Mouse (Mus musculus): ENCODE measurements around the gene Ddx19b.
A peak's percentile ranks its signal among the peaks of the same experiment; 100 is the strongest.
"Not testable (repeated sequence)": the region's sequence is repeated elsewhere in the genome, so short reads cannot be mapped to it uniquely, and the experiment has no call there.

The Ddx19b gene

DNA sequence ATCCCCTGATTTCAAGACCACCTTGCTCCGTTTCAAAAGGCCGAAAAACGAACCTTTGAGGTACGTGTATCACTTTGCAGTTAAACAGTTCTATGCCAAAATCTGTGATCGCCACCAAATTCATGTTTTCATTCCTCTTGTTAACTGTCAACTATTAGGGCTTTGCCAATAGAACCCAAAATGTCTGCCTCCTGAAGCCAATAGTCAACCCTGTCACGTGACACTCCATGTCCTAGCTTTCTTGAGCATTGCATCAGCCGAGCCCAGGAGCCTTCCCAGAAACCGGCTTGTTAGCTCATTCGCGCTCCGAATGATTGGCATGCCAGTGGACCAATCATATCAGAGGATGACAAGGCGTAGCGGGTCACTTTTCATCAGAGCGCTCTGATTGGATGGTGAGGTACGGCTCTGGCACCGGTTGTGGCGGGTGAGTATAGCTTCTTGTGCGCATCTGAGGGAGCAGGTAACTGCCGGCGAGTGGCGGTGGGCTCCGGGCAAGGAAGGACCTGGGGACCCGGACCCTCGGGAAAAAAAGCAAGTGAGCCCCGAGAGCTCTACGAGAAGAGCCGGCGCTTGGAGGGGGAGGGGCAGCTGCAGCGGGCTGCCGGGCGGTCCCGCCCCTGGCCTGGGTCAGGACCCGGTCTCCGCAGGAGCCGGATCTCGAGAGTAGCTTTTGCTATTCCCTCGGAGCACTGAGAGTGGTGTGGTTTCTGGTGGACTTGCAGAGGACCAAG, 2.1 kb upstream of the Ddx19b start:
- peak; percentile 89 to 94 for DNase-seq

DNA sequence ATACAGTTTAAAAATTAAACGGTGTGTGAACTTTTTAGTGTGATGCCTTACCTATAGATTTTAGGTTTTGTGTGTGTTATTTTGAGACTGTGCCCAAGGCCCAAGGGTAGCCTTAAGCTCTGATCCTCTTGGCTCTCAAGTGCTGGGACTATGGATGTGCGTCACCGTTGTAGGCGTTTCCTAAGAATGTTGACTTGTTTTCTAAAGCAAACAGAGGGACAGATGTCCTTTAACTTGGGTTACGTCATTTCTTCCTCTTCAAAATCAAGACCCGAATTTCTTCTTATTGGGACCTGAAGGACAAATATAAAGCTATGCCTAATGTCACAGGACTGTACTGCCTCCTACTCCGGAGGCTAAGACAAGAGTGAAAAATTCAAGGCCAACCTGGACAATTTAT, 1.4 kb upstream of the Ddx19b start, which contains the start of gene Aars:
Gene Aars (plus strand): TSS at position 229 of the 400 bp plus-strand sequence.
- no peak for DNase-seq

DNA sequence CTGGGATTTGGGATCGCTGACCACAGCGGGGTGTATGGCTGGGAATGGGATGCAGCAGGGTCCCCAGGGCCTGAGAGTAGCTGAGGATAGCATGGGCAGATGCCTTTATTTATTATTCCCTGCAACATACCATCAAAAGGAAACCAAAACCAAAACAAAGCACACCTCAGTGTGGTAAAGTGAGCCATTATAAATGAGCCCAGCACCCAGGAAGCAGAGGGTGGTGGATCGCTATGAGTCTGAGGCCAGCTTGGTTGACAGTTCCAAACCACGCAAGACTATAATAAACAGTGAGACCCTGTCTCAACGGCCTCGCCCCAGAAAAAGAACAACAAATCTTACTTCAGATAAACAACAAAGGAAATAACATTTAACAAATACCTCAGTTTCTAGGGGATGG, 1.5 kb downstream of the Ddx19b start:
- no peak for DNase-seq

DNA sequence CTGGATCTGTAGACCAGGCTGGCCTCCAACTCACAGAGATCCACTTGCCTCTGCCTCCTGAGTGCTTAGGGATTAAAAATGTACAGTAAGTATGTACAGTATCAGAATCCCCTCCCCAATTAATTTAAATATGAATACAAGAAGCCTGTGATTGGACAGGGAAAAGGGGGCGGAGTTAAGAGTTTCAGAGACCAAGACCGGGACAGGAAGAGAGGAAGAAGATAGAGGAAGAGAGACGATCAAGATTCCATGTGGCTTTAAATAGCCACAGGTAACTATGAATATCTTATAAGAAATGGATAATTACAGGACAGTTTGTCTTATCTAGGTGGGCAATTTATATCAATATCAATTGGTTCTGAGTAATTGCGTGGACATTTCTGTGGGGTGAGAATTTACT, 2.0 kb downstream of the Ddx19b start:
- no peak for DNase-seq

DNA sequence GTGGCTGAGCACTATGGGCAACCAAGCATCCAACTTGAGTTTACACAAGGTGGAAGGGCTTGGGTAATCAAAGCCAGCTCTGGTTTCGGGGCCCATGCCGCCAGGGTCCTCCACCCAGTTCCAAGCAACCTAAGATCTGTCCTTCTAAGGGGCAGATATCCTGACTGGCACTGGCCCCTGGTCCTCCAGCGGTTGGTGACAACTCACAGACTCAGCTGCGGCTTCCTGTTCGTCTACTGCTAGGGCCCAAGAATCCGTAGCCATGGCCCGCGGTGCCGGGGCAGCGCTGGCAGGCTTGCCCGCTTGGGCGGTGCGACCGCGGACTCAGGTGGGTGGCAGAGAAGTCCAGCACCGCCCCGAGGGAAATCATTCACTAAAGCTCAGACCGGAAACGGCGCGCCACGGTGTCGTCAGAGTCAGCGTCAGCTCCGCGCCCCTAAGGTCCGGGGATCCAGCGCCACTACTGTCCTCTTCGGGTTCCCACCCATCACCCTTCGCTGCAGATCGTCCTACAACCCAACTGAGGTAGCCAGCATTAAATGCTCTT, 4.1 kb downstream of the Ddx19b start:
- peak; percentile 72 for DNase-seq

DNA sequence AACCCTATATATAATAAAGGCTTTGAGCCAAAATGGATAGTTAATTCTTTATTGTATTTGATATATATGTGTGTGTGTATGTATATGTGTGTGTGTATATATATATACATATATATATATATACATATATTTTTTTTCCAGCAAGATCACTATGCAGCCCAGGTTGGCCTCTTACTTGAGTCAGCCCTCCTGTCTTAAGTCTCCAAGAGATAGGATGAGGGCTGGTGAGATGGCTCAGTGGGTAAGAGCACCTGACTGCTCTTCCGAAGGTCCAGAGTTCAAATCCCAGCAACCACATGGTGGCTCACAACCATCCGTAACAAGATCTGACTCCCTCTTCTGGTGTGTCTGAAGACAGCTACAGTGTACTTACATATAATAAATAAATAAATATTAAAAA, 4.9 kb downstream of the Ddx19b start:
- not testable (repeated sequence) for DNase-seq

DNA sequence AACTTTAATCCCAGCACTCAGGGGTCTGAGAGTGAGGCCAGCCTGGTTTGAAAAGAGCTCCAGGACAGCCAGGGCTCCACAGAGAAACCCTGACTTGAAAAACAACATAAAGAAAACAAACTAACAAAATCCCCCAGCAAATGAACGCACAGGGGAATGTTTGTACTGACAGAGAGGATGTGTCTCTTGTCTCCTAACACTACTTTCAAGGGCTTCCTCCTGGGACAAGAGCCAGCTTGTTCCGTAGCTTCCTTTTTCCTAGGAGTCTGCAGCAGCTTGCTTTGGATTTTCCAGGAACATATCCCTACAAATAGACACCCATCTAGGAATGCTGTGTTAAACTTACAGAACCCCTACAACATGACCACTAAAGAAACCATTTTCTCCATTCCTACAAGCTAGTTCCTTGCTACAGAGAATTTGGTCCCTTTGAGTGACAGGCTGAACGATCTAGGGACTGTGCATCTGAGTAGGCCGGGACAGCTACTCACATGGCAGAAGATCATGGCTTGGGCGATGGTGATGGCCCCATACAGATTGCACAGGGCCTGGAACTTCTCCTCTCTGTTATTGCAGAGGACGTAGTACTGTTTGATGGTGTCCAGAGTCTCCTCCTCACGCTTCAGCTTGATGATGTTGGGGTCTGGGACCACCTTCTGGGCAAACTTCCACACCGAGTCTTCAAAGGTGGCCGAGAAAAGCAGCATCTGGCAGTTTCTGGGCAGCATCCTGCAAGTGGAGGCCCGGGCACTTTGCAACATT, 21.1 kb downstream of the Ddx19b start:
- DNase-seq, result not testable (repeated sequence)

DNA sequence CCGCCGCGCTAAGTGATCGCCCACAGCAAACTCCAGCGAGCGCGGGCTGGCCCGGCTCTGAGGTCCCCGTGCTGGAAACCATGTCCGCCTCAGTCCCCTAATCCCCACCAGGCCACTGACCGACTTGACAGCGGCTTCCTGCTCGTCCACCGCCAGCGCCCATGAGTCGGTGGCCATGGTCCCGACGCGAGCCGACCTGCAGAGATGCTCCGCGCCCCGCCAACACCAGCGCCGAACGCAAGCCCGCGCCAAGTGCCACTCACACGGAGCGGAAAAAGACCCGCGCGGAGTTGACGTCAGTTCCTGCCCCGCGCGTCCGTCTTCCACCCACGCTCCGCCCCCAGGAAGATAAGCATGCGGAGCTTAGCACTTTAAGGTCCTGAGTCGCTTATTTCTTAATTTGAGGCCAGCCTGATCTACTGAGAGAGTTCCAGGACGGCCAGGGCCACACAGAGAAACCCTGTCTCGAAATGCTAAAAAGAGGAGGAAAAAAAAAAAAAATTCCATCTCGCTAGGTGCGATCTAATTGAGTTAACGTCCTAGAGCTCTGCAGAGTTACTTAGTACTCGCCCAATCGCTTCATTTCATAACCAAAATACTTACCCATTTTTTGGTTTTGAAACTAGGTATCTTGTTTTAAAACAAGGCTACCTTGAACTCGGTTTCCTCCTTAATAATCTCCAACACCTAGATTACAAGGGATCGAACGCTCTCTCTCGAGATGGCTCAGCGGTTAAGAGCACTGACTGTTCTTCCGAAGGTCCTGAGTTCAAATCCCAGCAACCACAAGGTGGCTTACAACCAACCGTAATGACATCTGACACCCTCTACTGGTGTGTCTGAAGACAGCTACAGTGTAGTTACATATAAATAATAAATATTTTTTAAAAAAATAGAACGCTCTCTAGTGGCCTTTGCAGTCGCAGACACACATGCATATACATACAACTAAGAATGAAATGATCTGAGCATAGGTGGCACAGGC, 33.7 kb downstream of the Ddx19b start, which contains the start of gene Ddx19a:
Gene Ddx19a (minus strand): TSS at position 254 of the 985 bp plus-strand sequence.
- DNase-seq, result peak; percentile 83 to 87

DNA sequence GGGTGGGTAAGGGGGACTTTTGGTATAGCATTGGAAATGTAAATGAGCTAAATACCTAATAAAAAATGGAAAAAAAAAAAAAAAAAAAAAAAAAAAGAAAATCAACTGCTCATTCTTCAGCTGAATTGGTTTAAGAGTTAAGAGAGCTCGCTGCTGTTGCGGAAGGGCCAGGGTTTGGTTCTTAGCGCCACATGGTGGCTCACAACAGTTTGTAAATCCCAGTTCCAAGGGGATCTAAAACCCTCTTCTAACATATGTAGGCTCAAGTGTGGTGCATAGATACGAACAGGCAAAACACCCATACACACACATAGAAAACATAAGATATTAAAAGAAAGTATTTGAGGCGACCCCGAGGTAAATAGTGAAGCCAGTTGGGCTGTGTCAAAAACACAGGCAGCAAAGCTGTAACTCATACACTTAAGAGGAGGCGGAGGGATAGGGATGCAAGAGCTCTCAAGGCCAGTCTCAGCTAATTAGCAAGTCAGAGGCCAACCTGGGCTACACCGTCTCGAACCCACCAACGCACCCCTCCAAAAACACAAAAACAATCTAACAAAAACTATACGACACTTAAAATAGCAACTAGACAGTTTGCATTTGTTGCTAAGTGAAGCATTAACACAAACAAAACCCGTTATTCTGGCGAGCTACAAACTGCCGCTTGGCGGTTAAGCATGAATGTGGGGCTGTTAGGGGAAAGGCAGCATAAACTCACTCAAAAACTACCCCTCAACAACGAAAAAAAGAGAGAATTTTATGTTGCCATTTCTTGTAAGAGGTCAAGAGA, 34.7 kb downstream of the Ddx19b start:
- DNase-seq, result no peak

DNA sequence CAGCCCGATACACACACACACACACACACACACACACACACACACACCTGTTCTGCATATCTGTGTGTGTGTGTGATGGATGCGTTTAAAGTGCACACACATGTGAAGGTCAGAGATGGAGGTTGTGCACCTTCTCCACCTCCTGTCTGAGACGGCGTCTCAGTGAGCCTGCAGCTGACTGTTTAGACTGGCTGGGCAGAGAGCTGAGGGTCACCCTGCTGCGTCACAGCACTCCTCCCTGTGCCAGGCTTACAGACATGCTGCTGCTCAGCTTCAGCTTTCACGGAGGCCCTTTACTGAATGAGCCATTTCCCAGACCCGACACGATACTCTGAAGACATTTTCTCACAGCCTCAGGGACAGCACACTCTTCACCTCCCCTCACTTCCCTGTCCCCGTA, 41.5 kb downstream of the Ddx19b start:
- DNase-seq, result no peak

DNA sequence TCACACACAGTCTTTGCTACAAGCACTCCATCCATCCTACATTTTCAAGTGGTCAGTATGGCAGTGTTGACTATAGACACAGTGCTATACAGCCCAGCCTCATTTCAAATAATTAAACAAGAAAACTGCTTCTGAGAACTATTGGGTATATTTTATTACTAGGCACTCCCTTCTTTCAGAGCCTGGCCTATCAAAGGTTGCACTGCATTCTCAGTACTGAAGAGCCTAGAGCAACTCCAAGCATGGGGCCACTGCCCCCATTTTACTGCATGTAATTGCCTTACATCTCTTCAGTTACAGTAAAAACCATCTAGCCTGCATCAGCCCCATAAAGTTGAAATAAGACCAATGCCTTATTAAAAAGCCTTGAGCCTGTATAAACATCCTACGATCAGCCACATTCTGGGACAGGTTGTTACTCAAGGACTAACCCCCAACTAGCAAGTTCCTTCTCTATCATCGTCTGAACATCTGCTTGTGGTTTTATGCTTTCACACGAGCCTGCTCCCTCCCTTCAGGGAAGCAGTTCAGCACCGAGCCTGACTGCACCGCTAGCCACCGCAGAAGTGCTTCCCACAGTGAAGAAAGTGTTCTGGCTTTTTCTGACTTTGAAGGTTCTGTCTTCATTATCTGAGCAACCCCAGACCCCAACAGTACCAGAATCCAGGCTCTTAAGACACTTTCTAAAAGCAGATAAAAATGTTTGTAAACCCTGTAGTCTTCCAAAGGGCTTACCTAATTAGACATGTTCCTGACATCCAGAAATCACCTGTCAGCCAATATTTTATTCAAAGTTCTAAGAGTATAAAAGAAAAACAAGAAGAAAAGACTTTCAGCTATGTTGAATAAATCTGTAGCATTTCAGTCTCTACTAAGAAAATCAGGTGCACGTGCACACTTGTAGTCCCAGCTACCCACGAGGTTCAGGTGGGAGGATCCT, 43.5 kb downstream of the Ddx19b start:
- peak; percentile 43 to 70 for DNase-seq

DNA sequence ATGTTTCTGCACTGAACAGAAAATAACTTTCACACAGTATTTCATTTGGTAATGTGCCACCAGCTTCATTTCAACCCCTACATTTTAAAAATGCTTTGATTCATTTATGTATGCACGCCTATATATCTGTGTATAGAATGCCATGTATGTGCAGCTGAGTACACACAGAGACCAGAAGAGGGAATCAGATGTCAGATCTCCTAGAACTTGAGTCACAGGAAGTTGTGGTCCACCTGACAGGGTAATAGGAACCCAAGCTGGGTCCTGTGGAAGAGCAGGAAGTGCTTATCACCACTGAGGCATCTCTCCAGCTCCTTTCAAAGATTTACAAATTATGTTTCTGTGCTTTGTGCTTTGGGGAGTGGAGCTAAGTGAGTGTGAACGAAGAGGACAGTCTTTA, 50.2 kb downstream of the Ddx19b start:
- no peak for DNase-seq

DNA sequence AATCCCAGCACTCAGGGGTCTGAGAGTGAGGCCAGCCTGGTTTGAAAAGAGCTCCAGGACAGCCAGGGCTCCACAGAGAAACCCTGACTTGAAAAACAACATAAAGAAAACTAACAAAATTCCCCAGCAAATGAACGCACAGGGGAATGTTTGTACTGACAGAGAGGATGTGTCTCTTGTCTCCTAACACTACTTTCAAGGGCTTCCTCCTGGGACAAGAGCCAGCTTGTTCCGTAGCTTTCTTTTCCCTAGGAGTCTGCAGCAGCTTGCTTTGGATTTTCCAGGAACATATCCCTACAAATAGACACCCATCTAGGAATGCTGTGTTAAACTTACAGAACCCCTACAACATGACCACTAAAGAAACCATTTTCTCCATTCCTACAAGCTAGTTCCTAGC, 53.6 kb downstream of the Ddx19b start:
- DNase-seq, result not testable (repeated sequence)

DNA sequence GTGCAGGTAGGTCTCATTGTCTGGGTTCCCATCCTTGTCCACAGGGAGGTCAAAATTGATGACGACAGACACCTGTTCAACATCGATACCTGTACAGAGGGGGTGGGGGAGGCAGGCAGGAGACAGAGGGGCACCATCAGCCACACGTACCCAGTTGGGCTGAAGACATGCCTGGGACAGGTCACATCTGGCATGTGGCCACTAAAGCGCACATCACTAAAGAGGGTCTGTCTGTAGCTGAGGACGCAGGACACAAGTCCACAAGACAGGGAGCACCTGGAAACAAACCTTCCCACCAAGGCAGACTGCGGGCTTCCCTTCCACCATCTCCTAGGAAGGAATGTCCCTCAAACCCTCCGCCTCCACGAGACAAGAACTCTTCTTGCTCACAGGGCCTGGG, 55.0 kb downstream of the Ddx19b start:
- not testable (repeated sequence) for DNase-seq

DNA sequence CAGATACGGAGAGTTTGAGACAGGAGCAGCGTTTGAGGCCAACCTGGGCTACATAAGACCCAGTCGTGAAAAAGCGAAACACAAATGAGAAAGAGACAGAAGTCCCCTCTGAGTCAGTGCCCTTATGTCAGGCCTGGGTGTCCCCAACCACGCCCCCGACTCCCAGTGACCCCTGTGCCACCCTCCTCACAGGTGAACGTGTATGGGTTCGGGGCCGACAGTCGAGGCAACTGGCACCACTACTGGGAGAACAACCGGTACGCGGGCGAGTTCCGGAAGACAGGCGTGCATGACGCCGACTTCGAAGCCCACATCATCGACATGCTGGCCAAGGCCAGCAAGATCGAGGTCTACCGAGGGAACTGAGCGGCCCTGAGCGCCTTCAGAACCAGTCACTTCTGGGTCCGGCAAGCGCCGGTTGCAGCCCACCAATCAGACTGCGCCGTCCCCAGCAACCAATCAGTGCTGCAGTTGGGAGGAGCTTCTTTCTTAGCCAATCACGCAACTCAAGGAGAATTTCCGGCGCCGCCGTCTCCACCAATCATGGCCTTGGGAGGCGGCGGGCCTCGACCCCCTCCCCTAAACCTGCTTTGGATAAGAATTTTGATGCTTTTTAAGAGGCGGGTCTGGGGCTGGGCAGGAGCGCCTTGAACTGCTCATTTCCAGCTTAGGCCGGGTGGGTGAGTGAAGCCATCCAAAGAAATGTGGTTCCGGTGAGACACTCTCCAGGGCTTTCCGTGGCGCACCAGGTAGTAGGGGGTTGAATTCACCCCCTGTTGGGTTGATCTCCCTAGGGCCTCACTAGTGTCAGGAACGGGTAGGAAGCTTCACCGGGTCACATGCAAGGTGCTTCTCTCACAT, 61.4 kb downstream of the Ddx19b start:
- peak; percentile 84 to 90 for DNase-seq

DNA sequence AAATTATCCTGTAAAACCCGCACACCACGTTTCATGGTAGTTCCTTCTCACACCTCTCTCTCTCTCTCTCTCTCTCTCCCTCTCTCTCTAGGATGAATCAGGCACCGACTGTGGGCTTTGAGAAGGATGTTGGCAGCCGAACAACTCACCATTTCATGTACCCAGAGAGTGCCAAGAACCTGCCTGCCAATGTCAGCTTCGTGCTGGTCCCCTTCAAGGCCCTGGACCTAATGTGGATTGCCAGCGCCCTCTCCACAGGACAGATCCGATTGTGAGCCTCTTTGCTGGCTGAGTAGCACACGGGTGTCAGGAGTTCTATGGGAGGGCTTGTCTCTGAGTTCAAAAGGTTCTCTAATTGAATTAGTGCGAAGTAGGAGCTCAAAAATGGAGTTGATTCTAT, 64.2 kb downstream of the Ddx19b start:
- DNase-seq, result no peak

DNA sequence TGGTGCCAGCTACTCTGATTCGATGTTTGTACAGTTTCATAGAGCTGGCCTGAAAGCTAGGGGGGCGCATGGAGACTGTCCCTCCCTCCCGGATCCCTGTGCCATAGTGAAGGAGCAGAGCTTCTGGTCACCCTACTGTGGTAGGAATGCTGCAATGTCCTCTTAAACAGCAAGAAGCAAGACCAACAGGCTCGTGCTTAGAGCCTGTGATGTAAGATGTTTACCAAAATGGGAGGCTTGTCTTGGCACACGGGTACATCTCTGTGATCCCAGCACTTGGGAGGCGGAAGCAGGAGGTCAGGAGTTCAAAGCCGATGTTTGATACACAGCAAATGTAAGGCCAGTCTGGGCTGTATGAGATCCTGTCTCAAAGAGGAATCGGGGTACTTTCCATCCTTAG, 65.0 kb downstream of the Ddx19b start:
- no peak for DNase-seq

DNA sequence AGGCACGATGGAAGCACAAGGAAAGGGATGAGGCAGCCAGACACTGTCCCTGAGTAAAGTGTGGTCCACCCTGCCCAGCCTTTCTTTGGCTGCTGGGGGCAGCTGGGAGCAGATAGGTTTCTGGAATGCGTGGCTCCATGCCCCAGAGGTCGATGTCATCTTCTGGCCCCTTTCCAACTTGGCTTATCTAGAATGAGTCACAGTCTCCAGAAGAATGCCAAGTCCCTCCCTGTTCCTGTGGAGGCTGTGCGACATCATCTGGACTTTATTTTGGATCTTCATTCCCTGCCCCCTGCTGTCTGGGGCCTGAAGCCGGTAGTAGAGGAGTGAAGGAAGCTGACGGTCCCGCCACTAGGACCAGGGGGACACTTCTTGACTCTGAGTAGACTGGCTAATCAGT, 66.0 kb downstream of the Ddx19b start:
- no peak for DNase-seq

DNA sequence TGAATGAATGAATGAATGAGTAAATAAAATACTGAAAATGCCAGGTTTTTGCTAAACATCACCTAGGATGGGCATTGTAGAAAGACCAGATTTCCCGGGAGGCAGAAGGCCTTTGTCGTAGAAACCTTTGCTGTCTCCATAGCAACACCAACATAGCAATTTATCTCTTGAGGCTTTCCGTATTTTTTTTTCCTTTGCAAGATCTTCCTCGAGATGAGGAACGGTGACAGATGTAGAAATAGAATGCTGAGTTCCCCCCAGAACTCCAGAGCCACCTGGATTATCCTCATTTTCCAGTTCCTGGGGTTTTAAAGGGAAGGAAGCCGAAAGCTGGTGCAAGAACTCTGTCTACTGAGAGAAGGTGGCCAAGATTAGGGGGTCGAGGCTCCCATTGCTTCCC, 66.9 kb downstream of the Ddx19b start:
- no peak for DNase-seq

DNA sequence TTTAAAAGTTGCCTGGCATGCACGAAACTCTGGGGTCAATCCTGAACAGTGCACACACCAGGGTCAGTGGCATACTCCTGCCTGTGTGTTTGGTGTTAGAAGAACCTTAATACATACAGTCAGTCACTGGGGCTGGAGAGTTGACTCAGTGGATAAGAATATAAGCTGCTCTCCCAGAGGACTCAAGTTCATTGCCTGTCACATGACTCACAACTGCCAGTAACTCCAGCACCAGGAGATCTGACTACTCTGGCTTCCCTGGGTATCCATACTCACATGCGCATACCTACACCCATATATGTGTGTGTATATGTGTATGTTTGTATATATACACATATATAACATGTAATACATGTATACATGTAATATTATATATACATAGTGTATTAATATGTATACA, 68.5 kb downstream of the Ddx19b start:
- DNase-seq, result no peak
